Mouse (Mus musculus): Measurements from ENCODE around the gene Olfr1241.

Gene Olfr1241

GRCm38 (mm10) chr2:89487026-89487425 is at the start of gene Olfr1241:
TSS of gene Olfr1241 (minus strand) at chr2:89487126.
- no peak for DNase-seq

- no peak for DNase-seq
Observed at GRCm38 (mm10) chr2:89531387-89531786, 44.5 kb upstream of the Olfr1241 start, which contains the start of gene Olfr1243. TSS of gene Olfr1243 (minus strand) at chr2:89531487.

DNA sequence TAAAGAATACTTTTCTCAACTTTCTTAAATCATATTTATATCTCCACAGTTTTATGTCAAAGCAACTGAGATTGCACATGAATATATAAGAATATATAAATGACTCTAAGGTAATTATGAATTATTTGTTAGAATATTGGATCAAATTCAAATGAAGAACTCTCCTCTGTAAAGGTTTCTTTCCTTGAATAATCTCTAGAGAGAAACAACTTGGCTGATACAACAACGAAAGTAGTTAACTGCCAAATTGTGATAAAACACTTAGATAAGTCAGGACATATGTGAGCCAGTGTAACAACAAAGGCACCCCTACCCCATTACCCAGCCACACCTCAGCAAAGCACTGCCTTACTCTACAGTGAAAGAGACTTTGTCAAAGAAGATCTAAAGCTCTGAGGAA is 11.3 kb upstream of the Olfr1241 start, which contains the start of gene Olfr1242:
Olfr1242 (minus strand) TSS at position 101 of the 400 bp plus-strand sequence.
- no peak for DNase-seq

- no peak for DNase-seq
Observed at GRCm38 (mm10) chr2:89442900-89443299, 44.0 kb downstream of the Olfr1241 start, which contains the start of gene Olfr1240. TSS of gene Olfr1240 (minus strand) at chr2:89443000.
